Mouse (Mus musculus): Measurements from ENCODE around the gene Pak6. TPM values are rescaled to one million over a fixed set of nuclear protein-coding genes. Genes with fewer than 3 reads are reported as not detected.

Pak6 gene
- polyA plus RNA-seq, 1 experiment from 2014 or later: 0.71 TPM

DNA sequence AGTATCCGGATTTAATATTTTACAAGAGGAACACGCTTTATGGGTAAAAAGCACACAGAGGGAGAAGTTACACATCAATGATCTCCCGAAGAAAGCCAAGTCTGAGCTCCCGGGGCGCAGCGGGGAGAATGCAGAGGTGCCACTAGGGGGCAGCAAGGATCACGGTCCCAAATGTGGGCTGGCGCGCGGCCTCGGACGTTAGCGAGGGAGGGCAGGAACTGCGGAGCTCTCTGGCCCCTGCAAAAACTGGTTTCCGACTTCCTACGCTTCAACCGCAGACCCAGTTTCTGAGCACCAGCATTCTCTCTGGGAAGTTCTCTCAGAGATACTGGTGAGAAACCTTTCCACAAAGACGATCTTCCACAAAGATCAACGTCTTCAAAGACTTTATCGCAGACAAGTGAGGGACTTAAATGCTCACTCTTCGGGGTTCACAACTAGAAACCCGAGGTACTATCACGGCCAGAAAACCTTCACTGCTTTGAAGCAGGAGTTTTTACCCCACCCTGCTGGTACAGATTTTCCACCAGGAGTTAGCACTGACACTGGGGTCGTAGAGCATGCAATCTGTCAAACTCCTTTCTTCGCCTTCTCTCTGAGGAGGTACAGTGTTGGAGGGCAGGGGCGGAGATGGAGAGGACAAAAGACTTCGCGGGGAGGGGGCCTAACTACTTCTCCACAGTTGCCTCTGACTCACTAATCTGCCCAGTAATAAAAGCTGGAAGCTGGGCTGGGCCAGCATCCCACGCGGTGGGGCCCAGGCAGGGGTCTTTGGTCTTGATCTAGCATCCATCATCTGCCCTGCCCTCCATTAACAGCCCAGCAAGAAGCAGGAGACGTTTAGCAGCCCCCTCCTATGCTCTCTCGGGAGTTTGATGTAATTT, 37.3 kb downstream of the Pak6 start:
- H3K9ac ChIP-seq (replicated peaks): no peak overlapping the region
- H3K4me1 ChIP-seq (replicated peaks): peaks cover 37% of the 10 kb centered on the region
- no peaks in the 10 kb centered on the region for H3K9me3 ChIP-seq
- peaks cover 96% of the 10 kb centered on the region for H3K27me3 ChIP-seq
- H3K4me3 ChIP-seq (replicated peaks): peak overlapping the region; percentile 24
- H3K36me3 ChIP-seq: no peaks in the 10 kb centered on the region
- peak overlapping the region; percentile 55 for H3K4me2 ChIP-seq
- H3K27ac ChIP-seq: no peak overlapping the region
- no peak for ATAC-seq (ENCODE audit: insufficient number of reproducible peaks, insufficient read depth, low FRiP score, low TSS enrichment, low read depth)
- 2% methylated on average over 32 of the region's 32 CpGs for WGBS

DNA sequence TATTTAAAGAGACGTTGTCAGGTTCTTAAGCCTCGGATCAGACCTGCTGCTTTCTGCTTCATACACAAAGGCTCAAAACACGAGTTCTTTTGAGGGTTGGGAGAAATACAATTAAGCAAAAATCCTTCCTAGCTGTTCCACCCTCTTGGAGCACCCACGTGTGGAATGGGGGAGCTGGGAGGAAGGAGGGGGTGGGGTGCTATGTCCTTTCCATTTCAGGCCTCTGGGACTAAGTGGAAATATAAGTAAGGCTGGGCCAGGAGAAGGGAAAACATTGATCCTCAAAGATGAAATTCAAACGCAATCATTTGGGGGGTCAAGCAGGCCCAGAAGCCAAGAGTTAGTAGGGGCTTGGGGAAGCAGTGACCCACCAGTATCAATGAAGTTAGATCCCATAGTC, 38.1 kb downstream of the Pak6 start:
- H3K4me1 ChIP-seq (replicated peaks): peaks cover 37% of the 10 kb centered on the region
- no peaks in the 10 kb centered on the region for H3K36me3 ChIP-seq
- H3K9ac ChIP-seq (replicated peaks): no peak overlapping the region
- H3K27ac ChIP-seq: no peak overlapping the region
- H3K4me3 ChIP-seq (replicated peaks): peak overlapping the region; percentile 24; the same call in 1 of the 2 replicates
- no peaks in the 10 kb centered on the region for H3K9me3 ChIP-seq
- ATAC-seq (ENCODE audit: insufficient number of reproducible peaks, insufficient read depth, low FRiP score, low TSS enrichment, low read depth): no peak
- 3% methylated on average over 5 of the region's 5 CpGs for WGBS
- peak overlapping the region; percentile 55; the same call in 1 of the 2 replicates for H3K4me2 ChIP-seq
- H3K27me3 ChIP-seq: peaks cover 96% of the 10 kb centered on the region

DNA sequence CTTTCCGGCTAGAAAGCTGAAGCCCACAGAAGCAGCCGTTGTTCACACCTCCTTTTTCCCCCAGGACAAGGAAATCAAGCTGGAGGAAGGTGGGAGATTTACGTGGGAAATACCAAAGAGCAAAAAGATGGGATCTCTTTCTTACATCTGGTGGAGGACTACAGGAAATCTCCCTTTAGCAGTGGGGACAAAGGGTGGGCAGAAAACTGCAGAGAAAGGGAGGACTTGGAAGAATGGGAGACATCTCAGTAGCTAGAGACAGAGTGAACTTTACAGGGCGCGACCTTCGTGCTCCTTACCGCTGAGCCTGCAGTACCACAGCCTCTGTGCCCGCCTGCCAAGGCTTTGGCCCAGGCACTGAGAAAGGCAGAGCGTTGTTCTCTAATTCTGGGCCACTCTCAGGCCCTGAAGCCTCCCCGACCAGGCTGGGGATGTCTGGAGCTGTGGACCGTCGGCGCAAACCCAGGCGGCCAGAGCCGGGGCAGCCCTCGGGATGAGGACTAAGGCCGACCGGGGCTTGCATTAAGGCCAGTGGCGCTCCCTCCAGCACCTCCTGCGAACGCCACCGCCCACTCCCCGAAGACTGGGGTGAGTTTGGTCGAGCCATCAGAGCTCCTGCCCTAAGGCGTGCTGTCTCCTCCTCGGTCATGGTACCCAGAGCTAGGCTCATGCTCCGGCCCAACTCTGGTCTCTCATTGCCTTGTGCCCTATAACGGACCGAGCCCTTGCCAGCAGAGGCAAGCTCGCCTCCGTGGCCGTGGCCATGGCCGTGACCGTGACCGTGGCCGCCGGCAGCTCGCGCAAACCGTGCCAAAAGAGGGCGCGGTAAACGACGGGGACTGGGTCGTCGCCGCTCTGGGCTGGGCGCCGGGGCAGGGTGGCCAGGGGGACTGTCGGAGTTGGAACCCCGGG, 39.1 kb downstream of the Pak6 start:
- H3K27ac ChIP-seq: no peak overlapping the region
- peak overlapping the region; percentile 69 for H3K4me2 ChIP-seq
- no peaks in the 10 kb centered on the region for H3K9me3 ChIP-seq
- H3K4me1 ChIP-seq (replicated peaks): peaks cover 42% of the 10 kb centered on the region
- H3K27me3 ChIP-seq: peaks cover 96% of the 10 kb centered on the region
- 2% methylated on average over 50 of the region's 51 CpGs for WGBS
- ATAC-seq (ENCODE audit: insufficient number of reproducible peaks, insufficient read depth, low FRiP score, low TSS enrichment, low read depth): no peak
- H3K4me3 ChIP-seq (replicated peaks): peak overlapping the region; percentile 42
- no peaks in the 10 kb centered on the region for H3K36me3 ChIP-seq
- no peak overlapping the region; the same call in 1 of the 2 replicates for H3K9ac ChIP-seq (replicated peaks)

DNA sequence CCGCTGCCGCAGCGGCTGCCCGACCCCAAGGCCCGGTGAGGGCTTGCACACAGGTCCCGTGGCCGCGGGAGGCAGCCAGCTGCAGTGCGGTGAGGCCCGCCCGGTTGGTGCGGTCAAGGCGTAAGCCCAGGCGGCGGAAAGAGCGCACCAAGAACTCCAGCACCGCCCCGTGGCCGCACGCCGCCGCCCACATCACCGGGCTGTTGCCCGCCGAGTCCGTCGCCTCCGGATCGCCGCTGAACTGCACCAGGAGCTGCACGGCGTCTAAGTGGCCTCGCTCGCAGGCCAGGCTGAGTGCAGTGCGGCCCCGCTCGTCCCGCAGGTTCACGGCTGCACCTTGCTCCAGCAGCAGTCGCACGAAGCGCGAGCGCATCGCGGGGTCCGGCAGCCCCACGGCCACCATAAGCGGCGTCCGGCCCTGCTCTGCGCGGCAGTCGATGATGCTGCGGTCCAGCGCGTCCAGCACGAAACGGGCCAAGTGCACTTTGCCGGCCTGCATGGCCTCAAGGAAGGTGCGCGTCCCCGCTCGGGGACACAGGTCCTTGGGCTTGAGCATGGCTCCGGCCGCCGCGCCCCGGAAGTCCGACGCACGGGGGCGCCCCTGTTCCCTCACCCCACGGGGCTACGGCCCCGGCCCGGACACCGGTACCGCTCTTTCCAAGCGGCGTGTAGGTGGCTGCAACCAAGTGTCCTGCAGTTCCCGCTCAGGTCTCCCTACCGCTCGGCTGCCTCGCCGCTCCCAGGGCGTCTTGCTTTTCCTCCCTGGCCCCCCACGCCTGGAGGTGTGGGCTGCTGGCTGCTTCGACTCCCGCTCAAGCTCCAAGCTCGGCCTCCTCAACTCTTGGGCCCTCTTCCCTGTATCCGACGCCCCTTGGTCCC, 40.0 kb downstream of the Pak6 start:
- H3K4me1 ChIP-seq (replicated peaks): peaks cover 40% of the 10 kb centered on the region
- no peak for ATAC-seq (ENCODE audit: insufficient number of reproducible peaks, insufficient read depth, low FRiP score, low TSS enrichment, low read depth)
- no peak overlapping the region for H3K27ac ChIP-seq
- peak overlapping the region; percentile 42 for H3K4me3 ChIP-seq (replicated peaks)
- H3K9ac ChIP-seq (replicated peaks): peak overlapping the region; percentile 31; the same call in 1 of the 2 replicates
- peak overlapping the region; percentile 69 for H3K4me2 ChIP-seq
- no peaks in the 10 kb centered on the region for H3K36me3 ChIP-seq
- peaks cover 97% of the 10 kb centered on the region for H3K27me3 ChIP-seq
- WGBS: under 1% methylated on average over 88 of the region's 93 CpGs
- H3K9me3 ChIP-seq: no peaks in the 10 kb centered on the region

DNA sequence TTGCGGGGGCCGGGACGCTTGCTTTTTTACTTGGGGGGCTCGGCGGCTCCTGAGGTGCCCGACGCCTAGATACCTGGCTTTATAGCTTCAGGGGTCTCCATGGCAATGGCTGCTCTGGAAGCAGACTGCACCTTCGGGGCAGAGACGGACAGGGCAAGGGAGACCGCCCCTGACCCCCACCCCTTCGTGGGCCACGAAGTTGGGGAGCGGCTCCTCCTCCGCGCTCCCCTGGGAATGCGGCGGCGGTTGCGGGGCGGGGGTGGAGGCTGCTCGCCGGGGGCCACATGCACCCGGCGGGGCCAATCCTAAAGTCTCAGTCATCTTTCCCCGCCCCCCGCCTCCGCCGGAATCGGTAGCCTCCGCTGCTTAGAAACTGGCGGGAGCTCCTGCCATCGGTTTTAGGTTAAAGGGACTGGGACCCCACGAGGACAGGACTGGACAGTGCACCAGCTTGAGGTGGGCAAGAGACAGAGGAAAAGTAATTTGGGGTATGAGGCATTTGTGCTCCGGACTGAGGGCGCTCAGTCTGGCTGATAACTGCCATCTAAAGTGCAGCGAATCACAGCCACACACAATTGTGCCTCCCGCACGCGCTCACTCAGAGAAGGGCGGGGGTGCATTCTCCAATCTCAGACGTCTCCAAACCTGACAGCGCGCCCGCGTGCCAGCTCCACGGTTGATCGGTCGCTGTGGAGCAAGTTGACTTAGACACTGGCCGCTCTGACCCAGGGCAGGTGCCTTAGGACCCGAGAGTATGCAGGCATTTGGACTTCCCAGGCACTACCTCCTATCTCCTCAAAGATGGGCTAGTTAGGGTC, 41.0 kb downstream of the Pak6 start, which contains the start of gene Ankrd63:
Ankrd63 (minus strand) TSS at position 51 of the 818 bp plus-strand sequence.
- Histone ChIP-seq H3K4me3 (replicated peaks) (peak within 1 kb of the TSS; percentile 42), H3K36me3 (no peaks in the 10 kb centered on the region), H3K4me2 (peak within 1 kb of the TSS; percentile 69), H3K4me1 (replicated peaks) (peaks cover 40% of the 10 kb centered on the region), H3K27me3 (peaks cover 100% of the 10 kb centered on the region), H3K27ac (no peak within 1 kb of the TSS), H3K9ac (replicated peaks) (peak within 1 kb of the TSS; percentile 31), H3K9me3 (no peaks in the 10 kb centered on the region)
- no peak for ATAC-seq (ENCODE audit: insufficient number of reproducible peaks, insufficient read depth, low FRiP score, low TSS enrichment, low read depth)
- WGBS: 1% methylated on average over 50 of the region's 50 CpGs

DNA sequence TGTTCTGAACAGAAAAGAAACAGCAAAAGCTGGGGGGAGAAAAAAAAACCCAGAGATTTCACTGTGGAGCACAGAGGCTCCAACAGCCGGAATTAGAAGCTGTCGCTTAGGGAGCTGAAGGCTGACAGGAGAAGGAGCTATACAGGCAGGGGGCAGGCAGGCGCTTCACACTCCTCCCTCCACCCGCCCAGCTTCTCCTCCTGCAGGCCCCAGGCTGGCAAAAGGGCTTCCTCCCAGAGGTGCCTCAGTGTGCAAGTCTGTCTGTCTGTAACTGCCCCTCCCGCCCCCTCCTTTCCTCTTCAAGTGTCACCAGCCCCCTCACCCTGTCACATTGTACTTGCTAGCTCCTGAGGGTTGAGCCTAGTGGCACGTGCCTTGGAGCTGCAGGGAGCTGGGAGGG, 43.3 kb downstream of the Pak6 start:
- Histone ChIP-seq H3K9me3 (no peaks in the 10 kb centered on the region), H3K27me3 (peaks cover 100% of the 10 kb centered on the region), H3K4me1 (replicated peaks) (peaks cover 46% of the 10 kb centered on the region), H3K36me3 (no peaks in the 10 kb centered on the region), H3K4me3 (replicated peaks) (no peak overlapping the region), H3K4me2 (no peak overlapping the region), H3K27ac (no peak overlapping the region), H3K9ac (replicated peaks) (no peak overlapping the region)
- no peak for ATAC-seq (ENCODE audit: insufficient number of reproducible peaks, insufficient read depth, low FRiP score, low TSS enrichment, low read depth)
- 3% methylated on average over 6 of the region's 6 CpGs for WGBS

DNA sequence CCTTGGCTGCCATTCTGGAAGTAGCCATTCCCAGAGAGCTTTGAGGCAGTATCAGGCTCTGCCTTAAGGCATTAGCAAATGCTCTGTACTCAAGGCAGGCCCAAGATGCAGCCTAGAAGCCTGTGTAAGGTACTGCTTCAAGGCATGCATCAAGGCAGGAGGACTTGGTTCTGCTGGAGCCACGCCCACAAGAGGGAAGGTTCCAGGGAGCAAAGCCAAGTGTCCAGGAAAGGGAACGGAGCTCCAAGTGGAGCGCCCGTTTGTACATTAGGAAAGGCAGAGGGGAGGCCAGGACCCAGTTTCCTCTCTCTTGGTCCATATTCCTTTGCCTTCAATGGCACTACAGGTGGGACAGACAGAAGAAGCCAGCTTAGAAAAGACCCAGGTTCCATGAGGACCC, 45.4 kb downstream of the Pak6 start:
- Histone ChIP-seq H3K27ac (no peak overlapping the region), H3K4me2 (no peak overlapping the region), H3K9ac (replicated peaks) (no peak overlapping the region), H3K27me3 (peaks cover 100% of the 10 kb centered on the region), H3K4me1 (replicated peaks) (peaks cover 37% of the 10 kb centered on the region), H3K36me3 (no peaks in the 10 kb centered on the region), H3K4me3 (replicated peaks) (no peak overlapping the region), H3K9me3 (no peaks in the 10 kb centered on the region)
- no peak for ATAC-seq (ENCODE audit: insufficient number of reproducible peaks, insufficient read depth, low FRiP score, low TSS enrichment, low read depth)
- 82% methylated on average over 4 of the region's 4 CpGs for WGBS

DNA sequence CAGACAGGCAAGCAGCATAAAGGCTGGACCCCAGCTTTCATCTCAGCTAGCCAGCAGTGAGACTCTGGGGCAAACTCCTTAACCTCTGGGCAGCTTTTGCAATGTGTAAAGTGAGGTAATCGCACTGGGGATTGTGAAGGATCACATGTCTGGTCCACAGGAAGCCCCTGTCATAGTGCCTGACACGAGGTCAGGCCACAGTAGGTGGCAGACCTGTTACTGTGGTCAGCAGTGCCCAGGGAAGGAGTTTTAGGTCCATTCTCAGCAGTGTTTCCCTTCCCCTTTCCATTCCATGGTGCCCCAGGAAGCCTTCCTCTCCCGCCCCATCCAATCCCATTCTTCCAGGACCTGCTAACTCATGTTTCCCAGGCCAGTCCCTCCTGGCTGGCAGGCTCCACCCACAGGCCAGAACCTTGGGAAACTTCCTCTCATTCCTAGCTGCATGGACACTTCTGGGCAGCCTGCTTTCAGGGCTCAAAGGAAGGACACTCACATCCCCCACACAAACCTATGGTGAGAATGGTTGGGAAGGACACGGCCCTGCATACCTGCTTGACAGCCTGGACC, 46.6 kb downstream of the Pak6 start:
- peaks cover 99% of the 10 kb centered on the region for H3K27me3 ChIP-seq
- H3K4me1 ChIP-seq (replicated peaks): peaks cover 27% of the 10 kb centered on the region
- H3K36me3 ChIP-seq: no peaks in the 10 kb centered on the region
- WGBS: 32% methylated on average over 4 of the region's 4 CpGs
- no peak overlapping the region for H3K27ac ChIP-seq
- H3K9ac ChIP-seq (replicated peaks): no peak overlapping the region
- ATAC-seq (ENCODE audit: insufficient number of reproducible peaks, insufficient read depth, low FRiP score, low TSS enrichment, low read depth): no peak
- H3K4me3 ChIP-seq (replicated peaks): no peak overlapping the region
- no peaks in the 10 kb centered on the region for H3K9me3 ChIP-seq
- no peak overlapping the region; the same call in 1 of the 2 replicates for H3K4me2 ChIP-seq

DNA sequence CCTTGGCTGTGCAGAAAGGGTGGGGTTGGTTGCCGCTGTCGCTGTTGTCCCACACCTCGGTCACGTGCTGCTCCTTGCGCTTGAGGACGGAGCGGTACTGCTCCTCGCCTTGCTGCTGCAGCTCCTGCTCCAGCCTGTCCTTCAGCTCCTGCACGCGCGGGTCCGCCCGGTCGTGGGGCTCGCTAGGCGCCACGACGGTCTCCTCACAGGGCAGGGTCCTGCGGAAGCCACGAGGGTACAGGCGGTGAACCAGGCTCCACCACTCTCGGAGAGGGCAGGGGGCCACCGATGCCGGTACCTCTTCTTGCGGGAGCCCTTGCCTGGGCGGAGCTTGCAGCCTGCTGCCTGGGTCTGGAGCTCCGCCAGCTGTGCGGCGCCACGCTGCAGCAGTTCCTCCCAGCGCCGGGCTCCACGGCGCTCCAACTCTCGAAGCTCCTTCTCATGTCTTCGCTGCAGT, 48.0 kb downstream of the Pak6 start:
- Histone ChIP-seq H3K4me3 (replicated peaks) (peak overlapping the region; percentile 46), H3K9me3 (no peaks in the 10 kb centered on the region), H3K27ac (no peak overlapping the region), H3K36me3 (no peaks in the 10 kb centered on the region), H3K4me2 (peak overlapping the region; percentile 92), H3K27me3 (peaks cover 99% of the 10 kb centered on the region), H3K9ac (replicated peaks) (peak overlapping the region; percentile 50), H3K4me1 (replicated peaks) (peaks cover 27% of the 10 kb centered on the region)
- ATAC-seq (ENCODE audit: insufficient number of reproducible peaks, insufficient read depth, low FRiP score, low TSS enrichment, low read depth): peak; percentile 63
- WGBS: under 1% methylated on average over 36 of the region's 36 CpGs

All from limb, embryonic 12.5 days (tissue).